Comparison of ENCODE assay signal across 13 mouse cellular contexts in the genomic region with DNA sequence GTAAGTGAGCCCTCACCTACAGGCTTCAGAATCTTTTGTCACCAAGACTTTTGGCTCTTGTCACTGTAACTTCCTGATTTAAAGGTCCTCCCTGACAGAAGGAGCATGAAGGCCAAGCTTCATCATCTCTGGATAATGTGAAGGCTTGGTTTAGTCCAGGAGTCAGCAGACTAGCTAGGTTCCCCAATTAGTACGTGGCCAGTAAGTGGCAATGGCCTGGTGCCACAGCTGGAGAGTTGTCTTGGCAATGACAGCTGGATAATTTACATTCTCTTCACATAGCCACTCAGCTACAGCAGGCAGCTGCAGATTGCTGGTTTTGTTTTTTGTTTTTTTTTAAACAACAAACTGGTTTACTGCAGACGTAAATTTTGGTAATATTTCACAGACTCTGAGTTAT. TPM values are rescaled to one million over a fixed set of nuclear protein-coding genes. Genes with fewer than 3 reads are reported as not detected.
DNase-seq lines count a peak whose midpoint lies in the region; ATAC-seq and TF ChIP-seq lines count a peak whose summit lies in the region.
"Had no signal": no experiment of that assay in that cellular context is flagged by ENCODE, and none has a peak within 500 bp of the region (broad histone marks: within the 10 kb centered on the region; RNA-seq: fewer than 3 reads in every experiment).

No protein-coding gene starts in this region.

- H3K27me3 ChIP-seq in hindbrain, embryonic 16.5 days (replicated peaks; ENCODE audit: control insufficient read depth, insufficient read depth, low read length): no peaks in the 10 kb centered on the region
- H3K27me3 ChIP-seq in hindbrain, embryonic 11.5 days (ENCODE audit: control insufficient read depth, insufficient read depth, low read length): no peaks in the 10 kb centered on the region
- H3K27me3 ChIP-seq in liver, embryonic 14.5 days (ENCODE audit: control insufficient read depth, insufficient read depth, low read length): no peaks in the 10 kb centered on the region
- H3K27me3 ChIP-seq in liver, embryonic 11.5 days (replicated peaks; ENCODE audit: control insufficient read depth, insufficient read depth, low read length): no peaks in the 10 kb centered on the region
- H3K27me3 ChIP-seq: CH12.LX had no signal

- intact Hi-C loops in heart, postnatal 10 days (cut with DNase I): loop anchor here (5.0 kb wide), 1 partner anchor 298 kb away; no protein-coding TSS in a partner anchor

- 64% methylated on average over 2 of the region's 2 CpGs for WGBS in hindbrain, embryonic 16.5 days
- WGBS in hindbrain, embryonic 11.5 days: 90% methylated on average over 2 of the region's 2 CpGs
- 88% methylated on average over 2 of the region's 2 CpGs for WGBS in liver, embryonic 14.5 days (ENCODE audit: insufficient replicate concordance)
- 87% methylated on average over 2 of the region's 2 CpGs for WGBS in liver, embryonic 11.5 days

- no peak overlapping the region for H3K4me2 ChIP-seq in hindbrain, embryonic 16.5 days (ENCODE audit: low read length)
- no peak overlapping the region for H3K4me2 ChIP-seq in hindbrain, embryonic 11.5 days (replicated peaks; ENCODE audit: low read depth, low read length)
- no peak overlapping the region for H3K4me2 ChIP-seq in liver, embryonic 14.5 days (ENCODE audit: low read depth)
- no peak overlapping the region for H3K4me2 ChIP-seq in liver, embryonic 11.5 days

- H3K9me3 ChIP-seq in hindbrain, embryonic 16.5 days (ENCODE audit: control insufficient read depth, low read length): no peaks in the 10 kb centered on the region
- no peaks in the 10 kb centered on the region for H3K9me3 ChIP-seq in hindbrain, embryonic 11.5 days (ENCODE audit: control insufficient read depth, low read length)
- no peaks in the 10 kb centered on the region for H3K9me3 ChIP-seq in liver, embryonic 14.5 days (ENCODE audit: control insufficient read depth, low read length)
- H3K9me3 ChIP-seq in liver, embryonic 11.5 days (ENCODE audit: control insufficient read depth, low read length): no peaks in the 10 kb centered on the region

- no peak overlapping the region for H3K4me3 ChIP-seq in hindbrain, embryonic 16.5 days (ENCODE audit: low read length)
- no peak overlapping the region for H3K4me3 ChIP-seq in hindbrain, embryonic 11.5 days (ENCODE audit: low read depth, low read length)
- no peak overlapping the region for H3K4me3 ChIP-seq in liver, embryonic 14.5 days (ENCODE audit: insufficient read depth in 1 of 2, low read depth in 2 of 2, low read length in 2 of 2)
- H3K4me3 ChIP-seq in liver, embryonic 11.5 days (ENCODE audit: low read depth, low read length): no peak overlapping the region
- H3K4me3 ChIP-seq: erythroblast, embryonic 14.5 days had no signal

- no peak overlapping the region for H3K9ac ChIP-seq in hindbrain, embryonic 16.5 days (ENCODE audit: low read depth, low read length)
- H3K9ac ChIP-seq in hindbrain, embryonic 11.5 days (ENCODE audit: low read depth, low read length): no peak overlapping the region
- no peak overlapping the region for H3K9ac ChIP-seq in liver, embryonic 14.5 days (replicated peaks)
- no peak overlapping the region for H3K9ac ChIP-seq in liver, embryonic 11.5 days (ENCODE audit: low read depth, low read length)

- no peak for ATAC-seq in hindbrain, embryonic 16.5 days
- no peak for ATAC-seq in hindbrain, embryonic 11.5 days (ENCODE audit: low FRiP score)
- ATAC-seq in liver, embryonic 14.5 days (ENCODE audit: insufficient read depth): no peak
- ATAC-seq in liver, embryonic 11.5 days (replicated peaks; ENCODE audit: low FRiP score): no peak
- ATAC-seq: activated CD4-positive, CD25-positive, alpha-beta regulatory T cell, adult 4 months; intestine, embryonic 16.5 days had no signal

- H3K36me3 ChIP-seq in hindbrain, embryonic 16.5 days (ENCODE audit: control insufficient read depth, insufficient read depth, low read length): peaks cover 12% of the 10 kb centered on the region
- H3K36me3 ChIP-seq in hindbrain, embryonic 11.5 days (ENCODE audit: control insufficient read depth, insufficient read depth, low read length): peaks cover 2% of the 10 kb centered on the region; the same call in 1 of the 2 replicates
- peaks cover 31% of the 10 kb centered on the region for H3K36me3 ChIP-seq in liver, embryonic 14.5 days (replicated peaks; ENCODE audit: control insufficient read depth, insufficient read depth, low read depth)
- H3K36me3 ChIP-seq in liver, embryonic 11.5 days (ENCODE audit: control insufficient read depth, insufficient read depth, low read length): peaks cover 17% of the 10 kb centered on the region

- TF ChIP-seq CTCF in liver, embryonic 14.5 days (IDR thresholded peaks at IDR 0.05; ENCODE audit: low read depth): no peak

- peak; percentile 24 for DNase-seq in adrenal gland, adult 2 months
- no peak for DNase-seq in adrenal gland, postnatal 36 days
- no peak for DNase-seq in hindbrain, embryonic 11.5 days (ENCODE audit: low spot score)
- DNase-seq in liver, embryonic 14.5 days (ENCODE audit: low read depth in 3 of 3, low spot score in 3 of 3): no peak
- no peak for DNase-seq in liver, embryonic 11.5 days (ENCODE audit: low spot score)
- DNase-seq in heart, postnatal 10 days: peak; percentile 78
- no peak for DNase-seq in kidney, postnatal 25 days

- peak overlapping the region; percentile 51 for H3K27ac ChIP-seq in hindbrain, embryonic 16.5 days (ENCODE audit: low read depth, low read length)
- H3K27ac ChIP-seq in hindbrain, embryonic 11.5 days (ENCODE audit: low read depth, low read length): no peak overlapping the region
- peak overlapping the region; percentile 67 for H3K27ac ChIP-seq in liver, embryonic 14.5 days
- no peak overlapping the region for H3K27ac ChIP-seq in liver, embryonic 11.5 days (ENCODE audit: low read depth, low read length)
- H3K27ac ChIP-seq: kidney, postnatal 0 days had no signal

- no peak for TF ChIP-seq EP300 in liver, embryonic 14.5 days (IDR thresholded peaks at IDR 0.05; ENCODE audit: low read depth)

- H3K4me1 ChIP-seq in hindbrain, embryonic 16.5 days (ENCODE audit: control insufficient read depth, insufficient read depth, low read depth, low read length): peaks cover 13% of the 10 kb centered on the region
- H3K4me1 ChIP-seq in hindbrain, embryonic 11.5 days (replicated peaks; ENCODE audit: control insufficient read depth, insufficient read depth, low read length): no peaks in the 10 kb centered on the region
- H3K4me1 ChIP-seq in liver, embryonic 14.5 days (replicated peaks; ENCODE audit: control insufficient read depth in 2 of 2, insufficient read depth in 2 of 2, low read length in 1 of 2): peaks cover 47 to 50% of the 10 kb centered on the region in 2 experiments
- H3K4me1 ChIP-seq in liver, embryonic 11.5 days (replicated peaks; ENCODE audit: control insufficient read depth, insufficient read depth, low read length): peaks cover 42% of the 10 kb centered on the region

RNA-seq across cellular contexts. Expression of gene Rnf216, which starts 47.6 kb away (rescaled TPM):
- 10 to 100 TPM; 37.5 to 50.4 TPM for total RNA-seq in adrenal gland, adult 2 months (2021)
- 40.3 and 47.6 TPM in 2 replicates for polyA plus RNA-seq in adrenal gland, adult 2 months (2012; rRNA removed)
- 10 to 100 TPM; 38.4 to 48.7 TPM for total RNA-seq in adrenal gland, postnatal 36 days (2021)
- 27.2 and 31.0 TPM in 2 replicates for polyA plus RNA-seq in hindbrain, embryonic 16.5 days (2015; fragmentation: Nextera tagmentation; extraction: Ambion mirVana)
- polyA plus RNA-seq in hindbrain, embryonic 11.5 days (2014; fragmentation: Nextera tagmentation; extraction: Ambion mirVana): 31.1 and 49.5 TPM in 2 replicates
- 8.7 and 9.7 TPM in 2 replicates for polyA plus RNA-seq in liver, embryonic 14.5 days (2012; rRNA removed)
- 10.8 and 12.3 TPM in 2 replicates for polyA plus RNA-seq in liver, embryonic 14.5 days (2014; fragmentation: Nextera tagmentation; extraction: Ambion mirVana)
- 28.7 and 34.7 TPM in 2 replicates for polyA plus RNA-seq in liver, embryonic 11.5 days (2014; fragmentation: Nextera tagmentation; extraction: Ambion mirVana)
- 10 to 100 TPM; 33.4 to 33.5 TPM for total RNA-seq in heart, postnatal 10 days (2021)

Comparison
In these comparisons a context has a peak if more than half of its experiments do, and no peak if none do; other contexts are left out.
1. DNase-seq: peak in adrenal gland, adult 2 months (single experiment) and heart, postnatal 10 days (2 of 2); none in adrenal gland, postnatal 36 days (0 of 2), hindbrain, embryonic 11.5 days (single experiment), liver, embryonic 14.5 days (0 of 3), liver, embryonic 11.5 days (single experiment) and kidney, postnatal 25 days (0 of 2).
2. H3K27ac ChIP-seq: peak in hindbrain, embryonic 16.5 days (single experiment) and liver, embryonic 14.5 days (single experiment); none in hindbrain, embryonic 11.5 days (single experiment) and liver, embryonic 11.5 days (single experiment).